Mouse (Mus musculus) gastrocnemius, adult 2 months (tissue): ENCODE results near the gene Gm7942. TPM values are rescaled to one million over a fixed set of nuclear protein-coding genes. Genes with fewer than 3 reads are reported as not detected.
"Not testable (repeated sequence)": the region's sequence is repeated elsewhere in the genome, so short reads cannot be mapped to it uniquely, and the experiment has no call there.

Experiments used
- DNase-seq: peaks from one replicate; pipeline ENCODE4 v3.0.0; 2022
- H3K27ac ChIP-seq: fragments of 200-600 bp; 2 replicates; pipeline ENCODE4 v1.8.1; 2022; ENCODE audit warnings: mild to moderate bottlenecking
- H3K4me3 ChIP-seq: fragments of 200-600 bp; 2 replicates; pipeline ENCODE4 v1.8.1; 2022; ENCODE audit warnings: mild to moderate bottlenecking, moderate library complexity
- intact Hi-C: fragments of 180-260 bp; cut with DNase I; formaldehyde crosslinking; loops from one replicate; pipeline ENCODE4 v1.15.1; 2025
- long read RNA-seq, 2 experiments: library from polyadenylated mRNA; stranded (forward); transcript quantifications; one replicate each; pipeline ENCODE4 v2.0.0; 2021
- total RNA-seq, 2 experiments: library from RNA; stranded (reverse); gene quantifications; 2 replicates each; pipeline ENCODE4 v1.2.3; 2021

Gm7942 gene
- total RNA-seq = not detected
- long read RNA-seq, experiment 1 = 0 reads
- long read RNA-seq, experiment 2 = 0 reads

- DNase-seq, intact Hi-C loops, H3K4me3 ChIP-seq, H3K27ac ChIP-seq: not testable (repeated sequence)
These were observed at the start of gene Gm7942 for GRCm38 (mm10) chr5:95106638-95107037. TSS of gene Gm7942 (plus strand) at chr5:95106938.

Other genes with a start within 250 kb of the Gm7942 start
- not detected for gene Gm3183, start 241.5 kb upstream of the Gm7942 start, total RNA-seq
- not detected for gene Gm6367, start 118.3 kb upstream of the Gm7942 start, total RNA-seq
- not detected for gene Gm16513, start 75.7 kb downstream of the Gm7942 start, total RNA-seq
- gene Gm10424, start 165.8 kb downstream of the Gm7942 start, total RNA-seq = not detected
- gene Gm3259, start 199.0 kb downstream of the Gm7942 start, total RNA-seq = not detected